Mouse (Mus musculus) midbrain, embryonic 13.5 days (tissue): ENCODE results near the gene Nlrc4. TPM values are rescaled to one million over a fixed set of nuclear protein-coding genes. Genes with fewer than 3 reads are reported as not detected.

Experiments used
- ATAC-seq: fragments of 200-750 bp; cut with Nextera tagmentation; 2 replicates; pipeline ENCODE4 v1.8.0; 2017; ENCODE audit warnings: mild to moderate bottlenecking, moderate TSS enrichment, moderate library complexity
- H3K27ac ChIP-seq: fragments of 300-500 bp; sonication (generic); 2 replicates; pipeline ENCODE4 v1.5.1; 2015; ENCODE audit warnings: inconsistent platforms, mild to moderate bottlenecking, moderate library complexity
- H3K27me3 ChIP-seq: fragments of 300-500 bp; sonication (generic); 2 replicates; pipeline ENCODE4 v1.6.1; 2015; ENCODE audit warnings: mild to moderate bottlenecking, inconsistent platforms
- H3K36me3 ChIP-seq: fragments of 300-500 bp; sonication (generic); 2 replicates; pipeline ENCODE4 v1.6.1; 2015; ENCODE audit warnings: mild to moderate bottlenecking, inconsistent platforms
- H3K4me1 ChIP-seq: fragments of 300-500 bp; sonication (generic); replicated peaks from 2 replicates; pipeline ENCODE4 v1.6.1; 2015; ENCODE audit warnings: inconsistent platforms
- H3K4me2 ChIP-seq: fragments of 300-500 bp; sonication (generic); replicated peaks from 2 replicates; pipeline ENCODE4 v1.6.1; 2015; ENCODE audit warnings: moderate library complexity, mild to moderate bottlenecking, inconsistent platforms
- H3K4me3 ChIP-seq: fragments of 300-500 bp; sonication (generic); replicated peaks from 2 replicates; pipeline ENCODE4 v1.5.1; 2015; ENCODE audit warnings: mild to moderate bottlenecking, inconsistent platforms
- H3K9ac ChIP-seq: fragments of 300-500 bp; sonication (generic); replicated peaks from 2 replicates; pipeline ENCODE4 v1.6.1; 2015; ENCODE audit warnings: mild to moderate bottlenecking, inconsistent platforms
- H3K9me3 ChIP-seq: fragments of 300-500 bp; sonication (generic); 2 replicates; pipeline ENCODE4 v1.6.1; 2016; ENCODE audit warnings: mild to moderate bottlenecking, inconsistent platforms
- WGBS: fragments of 180-500 bp; shearing (Covaris S2); methylation state at CpG from one replicate; pipeline ENCODE4 v1.1.7; 2015; 5-methylcytosine and 5-hydroxymethylcytosine counted together
- polyA plus RNA-seq: library from polyadenylated mRNA; unstranded; fragments of >200 nt; fragmentation: Nextera tagmentation; extraction: Ambion mirVana; gene quantifications from 2 replicates; pipeline ENCODE4 v1.2.1, GENCODE M21; 2015

Gene Nlrc4
- polyA plus RNA-seq, 1 experiment from 2014 or later, result 0.31 TPM

DNA sequence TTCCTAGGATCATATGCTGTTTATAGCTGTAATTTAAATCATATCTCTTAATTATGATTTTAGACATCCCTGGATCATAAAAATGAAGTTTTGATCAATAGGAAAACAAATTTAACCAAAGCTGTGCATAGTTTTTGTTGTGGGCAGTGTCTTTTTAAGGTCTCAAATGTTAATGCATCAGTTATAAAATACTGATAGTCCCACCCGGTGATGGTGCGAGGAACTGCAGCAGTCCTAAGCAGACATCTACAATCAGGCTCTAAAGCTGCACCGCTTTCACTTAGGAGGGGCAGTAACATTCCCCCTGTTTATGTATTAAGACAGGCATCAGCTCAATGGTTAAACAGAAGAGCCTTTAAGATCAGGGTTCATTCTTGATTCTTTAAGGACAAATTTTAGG lies 69.1 kb downstream of the Nlrc4 start:
- Histone ChIP-seq H3K27me3 (no peaks in the 10 kb centered on the region), H3K4me1 (0 out of 2 replicates have a peak, but pooled peaks cover 2% of the 10 kb centered on the region), H3K4me3 (no peak overlapping the region), H3K27ac (no peak overlapping the region), H3K9me3 (no peaks in the 10 kb centered on the region), H3K9ac (no peak overlapping the region), H3K36me3 (peaks cover 35% of the 10 kb centered on the region), H3K4me2 (no peak overlapping the region)
- 84% methylated on average over 3 of the region's 3 CpGs for WGBS
- ATAC-seq, result no peak

DNA sequence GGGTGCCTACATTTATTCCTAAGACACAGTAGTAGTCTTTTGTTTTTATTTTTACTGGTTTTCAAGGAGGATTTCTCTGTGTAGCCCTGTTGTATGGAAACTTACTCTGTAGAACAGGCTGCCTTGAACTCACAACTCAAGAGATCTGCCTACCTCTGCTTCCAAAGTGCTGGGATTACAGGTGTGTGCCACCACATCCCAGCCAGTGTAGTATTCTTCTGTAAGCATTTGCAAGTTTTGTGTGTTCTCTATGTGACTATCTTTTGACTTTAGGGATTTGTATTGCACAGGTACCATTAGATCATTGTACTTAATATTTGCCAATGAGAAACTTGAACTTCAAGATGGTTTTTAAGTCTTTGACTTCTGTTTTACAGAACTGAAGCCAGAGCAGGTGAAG lies 72.3 kb downstream of the Nlrc4 start:
- H3K36me3 ChIP-seq, result peaks cover 67% of the 10 kb centered on the region
- no peak overlapping the region for H3K9ac ChIP-seq
- no peak for ATAC-seq
- no peak overlapping the region for H3K27ac ChIP-seq
- H3K4me3 ChIP-seq, result no peak overlapping the region
- H3K9me3 ChIP-seq, result no peaks in the 10 kb centered on the region
- no peaks in the 10 kb centered on the region for H3K4me1 ChIP-seq
- H3K4me2 ChIP-seq, result no peak overlapping the region
- no peaks in the 10 kb centered on the region for H3K27me3 ChIP-seq

DNA sequence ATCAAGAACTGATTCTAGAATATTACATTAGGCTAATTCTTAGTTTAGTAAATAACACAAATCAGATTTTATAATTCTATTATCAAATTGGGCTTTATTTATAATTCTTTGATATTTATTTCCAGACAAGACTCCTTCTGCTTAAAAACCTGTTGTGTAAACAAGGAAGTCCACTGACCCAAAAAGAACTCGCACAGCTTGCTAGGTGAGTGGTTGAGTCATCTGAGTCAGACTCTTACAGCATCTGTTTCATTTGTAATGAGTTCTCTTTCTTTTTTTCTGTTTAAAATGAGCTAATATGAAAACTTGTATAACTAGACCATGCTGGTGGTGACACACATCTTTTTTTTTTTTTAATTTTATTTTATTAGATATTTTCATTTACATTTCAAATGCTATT lies 82.0 kb downstream of the Nlrc4 start:
- no peaks in the 10 kb centered on the region for H3K4me1 ChIP-seq
- H3K4me2 ChIP-seq, result no peak overlapping the region
- H3K36me3 ChIP-seq, result peaks cover 74% of the 10 kb centered on the region
- ATAC-seq, result no peak
- H3K27me3 ChIP-seq, result no peaks in the 10 kb centered on the region
- H3K4me3 ChIP-seq, result no peak overlapping the region
- no peaks in the 10 kb centered on the region for H3K9me3 ChIP-seq
- H3K9ac ChIP-seq, result no peak overlapping the region
- 94% methylated on average over 1 of the region's 1 CpGs for WGBS
- H3K27ac ChIP-seq, result no peak overlapping the region

Other genes with a start within 250 kb of the Nlrc4 start
- 66.3 and 66.7 TPM in 2 replicates for gene Memo1, start 163.6 kb downstream of the Nlrc4 start, polyA plus RNA-seq
- gene Dpy30, start 135.2 kb downstream of the Nlrc4 start, polyA plus RNA-seq, result 213 and 220 TPM in 2 replicates
- 27.5 and 30.0 TPM in 2 replicates for gene Spast, start 120.2 kb downstream of the Nlrc4 start, polyA plus RNA-seq
- gene Slc30a6, start 63.5 kb downstream of the Nlrc4 start, polyA plus RNA-seq, result 29.9 and 33.6 TPM in 2 replicates
- gene Yipf4, start 30.4 kb upstream of the Nlrc4 start, polyA plus RNA-seq, result 54.1 and 58.2 TPM in 2 replicates
- 97.1 and 118 TPM in 2 replicates for gene Birc6, start 69.2 kb upstream of the Nlrc4 start, polyA plus RNA-seq